Mouse (Mus musculus) limb, embryonic 10.5 days (tissue): Measurements from ENCODE around the gene Serpini1. TPM values are rescaled to one million over a fixed set of nuclear protein-coding genes. Genes with fewer than 3 reads are reported as not detected.

Experiments used
- polyA plus RNA-seq: library from polyadenylated mRNA; unstranded; fragments of >200 nt; fragmentation: Nextera tagmentation; extraction: Ambion mirVana; gene quantifications from 2 replicates; pipeline ENCODE4 v1.2.1, GENCODE M21; 2016

Serpini1 gene
- polyA plus RNA-seq, 1 experiment from 2014 or later = 4.0 TPM

Other genes with a start within 250 kb of the Serpini1 start
- gene Wdr49, start 75.4 kb upstream of the Serpini1 start, polyA plus RNA-seq = not detected in 2 replicates
- 73.3 and 80.7 TPM in 2 replicates for gene Pdcd10, start 691 bp upstream of the Serpini1 start, polyA plus RNA-seq
- gene Gm29133, start 190.7 kb downstream of the Serpini1 start, polyA plus RNA-seq = not detected in 2 replicates